Mouse (Mus musculus): Measurements from ENCODE around the gene Ankrd55.

DNA sequence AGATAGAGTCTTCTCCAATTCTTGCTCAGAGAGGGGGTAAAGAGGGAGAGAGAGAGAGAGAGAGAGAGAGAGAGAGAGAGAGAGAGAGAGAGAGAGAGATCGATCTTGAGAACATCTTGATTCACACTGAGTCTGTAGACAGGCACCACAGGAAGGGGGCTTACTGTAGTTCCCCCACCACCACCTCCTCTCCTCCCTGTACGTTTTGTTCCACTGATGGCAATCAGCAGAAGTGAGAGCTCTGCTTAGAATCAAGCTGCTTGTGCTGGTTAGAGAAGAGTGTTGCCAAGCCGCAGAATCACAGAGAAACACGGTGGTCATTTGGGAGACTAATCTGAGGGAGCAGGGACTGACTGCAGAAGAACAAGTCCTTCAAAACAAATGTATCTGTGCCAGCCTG lies 1.7 kb downstream of the Ankrd55 start:
- TF ChIP-seq TAL1 (IDR thresholded peaks at IDR 0.05; ENCODE audit: low read length) (no peak), GATA1 (IDR thresholded peaks at IDR 0.05; ENCODE audit: low read length) (no peak)

Data from erythroblast, embryonic 14.5 days (primary cell).